Mouse (Mus musculus) CH12.LX (cell line): ENCODE data around the gene Gpx4. TPM values are rescaled to one million over a fixed set of nuclear protein-coding genes. Genes with fewer than 3 reads are reported as not detected.

ENCODE experiments used
- DNase-seq: peaks from one replicate; pipeline ENCODE4 v3.0.0-alpha.2; 2013; ENCODE audit errors: extremely low read depth
- H3K27ac ChIP-seq: 2 replicates; pipeline ENCODE4 v1.5.1; 2012; ENCODE audit warnings: low read depth, mild to moderate bottlenecking, control low read depth, moderate library complexity; ENCODE audit not compliant: insufficient read depth
- H3K27me3 ChIP-seq: replicated peaks from 2 replicates; pipeline ENCODE3; 2012; ENCODE audit warnings: inconsistent platforms
- H3K36me3 ChIP-seq, 2 experiments: replicated peaks in 1 of 2; 2 replicates each; pipeline versions ENCODE3 to v1.6.1; 2012; ENCODE audit warnings: inconsistent platforms in 1 of 2, low read length in 1 of 2, mild to moderate bottlenecking in 1 of 2, mixed read lengths in 1 of 2, moderate library complexity in 1 of 2; ENCODE audit not compliant: control insufficient read depth in 1 of 2, insufficient read depth in 1 of 2
- H3K4me1 ChIP-seq, 2 experiments: 2 replicates each; pipeline ENCODE4 v1.6.1; 2012; ENCODE audit warnings: inconsistent platforms in 1 of 2, moderate library complexity in 1 of 2; ENCODE audit not compliant: insufficient read depth in 2 of 2, control insufficient read depth in 1 of 2
- H3K4me2 ChIP-seq: 2 replicates; pipeline ENCODE4 v1.6.1; 2012; ENCODE audit warnings: low read depth, mild to moderate bottlenecking, control low read depth; ENCODE audit not compliant: poor library complexity, insufficient read depth, severe bottlenecking
- H3K4me3 ChIP-seq, 3 experiments: fragments of 150-350 bp in 1 of 3; sonication (generic) in 1 of 3; replicated peaks in 1 of 3; 2 replicates each; pipeline versions ENCODE3 to v1.5.1; 2011 to 2012; ENCODE audit warnings: low read depth in 2 of 3, low read length in 2 of 3, mild to moderate bottlenecking in 2 of 3, moderate library complexity in 2 of 3, control low read depth in 1 of 3, improper control_type of control experiment in 1 of 3, inconsistent platforms in 1 of 3, mixed read lengths in 1 of 3; ENCODE audit not compliant: poor library complexity in 1 of 3
- H3K79me2 ChIP-seq: replicated peaks from 2 replicates; pipeline ENCODE4 v1.6.1; 2012; ENCODE audit warnings: mild to moderate bottlenecking, moderate library complexity; ENCODE audit not compliant: control insufficient read depth, poor library complexity, insufficient read depth, severe bottlenecking; ENCODE audit errors: extremely low read depth
- H3K9ac ChIP-seq: 2 replicates; pipeline ENCODE4 v1.6.1; 2012; ENCODE audit warnings: low read depth, mild to moderate bottlenecking, control low read depth, moderate library complexity; ENCODE audit not compliant: insufficient read depth
- H3K9me3 ChIP-seq: replicated peaks from 2 replicates; pipeline ENCODE3; 2012; ENCODE audit warnings: low read length, inconsistent platforms, mixed read lengths
- BHLHE40 ChIP-seq: IDR thresholded peaks from 2 replicates; pipeline ENCODE4 v1.6.1; 2011; ENCODE audit warnings: mild to moderate bottlenecking, low read depth, low read length, improper control_type of control experiment
- CHD1 ChIP-seq: IDR thresholded peaks from 2 replicates; pipeline ENCODE4 v1.6.1; 2012; ENCODE audit warnings: low read depth, low read length, improper control_type of control experiment, inconsistent platforms
- CHD2 ChIP-seq: IDR thresholded peaks from 2 replicates; pipeline ENCODE4 v1.6.1; 2011; ENCODE audit warnings: low read length, improper control_type of control experiment
- ELF1 ChIP-seq: IDR thresholded peaks from 2 replicates; pipeline ENCODE4 v1.6.1; 2014; ENCODE audit warnings: low read depth, mild to moderate bottlenecking, inconsistent platforms, low read length, improper control_type of control experiment
- EP300 ChIP-seq: IDR thresholded peaks from 2 replicates; pipeline ENCODE4 v1.6.1; 2011; ENCODE audit warnings: low read length, improper control_type of control experiment
- HCFC1 ChIP-seq: IDR thresholded peaks from 2 replicates; pipeline ENCODE4 v1.6.1; 2012; ENCODE audit warnings: low read depth, mild to moderate bottlenecking, inconsistent platforms, low read length, improper control_type of control experiment
- IRF4 ChIP-seq: IDR thresholded peaks from 2 replicates; pipeline ENCODE4 v1.6.1; 2014; ENCODE audit warnings: low read depth, mild to moderate bottlenecking, inconsistent platforms, low read length, improper control_type of control experiment
- JUN ChIP-seq: IDR thresholded peaks from 2 replicates; pipeline ENCODE4 v1.6.1; 2011; ENCODE audit warnings: low read depth, mild to moderate bottlenecking, low read length, improper control_type of control experiment, moderate library complexity; ENCODE audit not compliant: insufficient read depth
- KAT2A ChIP-seq: IDR thresholded peaks from 2 replicates; pipeline ENCODE4 v1.6.1; 2012; ENCODE audit warnings: low read length, improper control_type of control experiment, inconsistent platforms; ENCODE audit not compliant: insufficient replicate concordance
- MAFK ChIP-seq: IDR thresholded peaks from 2 replicates; pipeline ENCODE4 v1.6.1; 2011; ENCODE audit warnings: low read length, improper control_type of control experiment; ENCODE audit not compliant: insufficient replicate concordance
- MAX ChIP-seq: IDR thresholded peaks from 2 replicates; pipeline ENCODE4 v1.6.1; 2011; ENCODE audit warnings: low read length, improper control_type of control experiment
- MAZ ChIP-seq: IDR thresholded peaks from 2 replicates; pipeline ENCODE4 v1.6.1; 2012; ENCODE audit warnings: low read depth, mild to moderate bottlenecking, inconsistent platforms, low read length, improper control_type of control experiment, moderate library complexity
- MEF2A ChIP-seq: IDR thresholded peaks from 2 replicates; pipeline ENCODE4 v1.6.1; 2014; ENCODE audit warnings: low read depth, mild to moderate bottlenecking, inconsistent platforms, low read length, improper control_type of control experiment, borderline replicate concordance
- MXI1 ChIP-seq: IDR thresholded peaks from 2 replicates; pipeline ENCODE4 v1.6.1; 2011; ENCODE audit warnings: mild to moderate bottlenecking, low read depth, low read length, improper control_type of control experiment
- PAX5 ChIP-seq: IDR thresholded peaks from 2 replicates; pipeline ENCODE4 v1.6.1; 2012; ENCODE audit warnings: low read length, inconsistent platforms, mixed read lengths
- RAD21 ChIP-seq: IDR thresholded peaks from 2 replicates; pipeline ENCODE4 v1.6.1; 2011; ENCODE audit warnings: low read depth, mild to moderate bottlenecking, low read length, improper control_type of control experiment, moderate library complexity
- RCOR1 ChIP-seq: conservative IDR thresholded peaks from 2 replicates; pipeline ENCODE4 v1.6.1; 2012; ENCODE audit warnings: low read depth, mild to moderate bottlenecking, inconsistent platforms, low read length, improper control_type of control experiment
- TBP ChIP-seq: conservative IDR thresholded peaks from 2 replicates; pipeline ENCODE4 v1.6.1; 2011; ENCODE audit warnings: low read depth, low read length, improper control_type of control experiment
- TCF12 ChIP-seq: IDR thresholded peaks from 2 replicates; pipeline ENCODE4 v1.6.1; 2014; ENCODE audit warnings: low read depth, mild to moderate bottlenecking, inconsistent platforms, low read length, improper control_type of control experiment
- ZC3H11A ChIP-seq: IDR thresholded peaks from 2 replicates; pipeline ENCODE4 v1.6.1; 2012; ENCODE audit warnings: low read depth, mild to moderate bottlenecking, inconsistent platforms, low read length, improper control_type of control experiment
- ZKSCAN1 ChIP-seq: IDR thresholded peaks from 2 replicates; pipeline ENCODE4 v1.6.1; 2012; ENCODE audit warnings: low read depth, inconsistent platforms, low read length, improper control_type of control experiment, borderline replicate concordance
- dilution Hi-C: fragments of 300-500 bp; cut with MboI; formaldehyde crosslinking; loops from 2 replicates; pipeline ENCODE4 v1.14.3; 2020; ENCODE audit warnings: low sequenced_read_pairs; ENCODE audit not compliant: extremely low pct_unique_long_range_greater_than_20kb, extremely low pct_ligation_motif_present
- in situ Hi-C: fragments of 300-500 bp; cut with MboI; formaldehyde crosslinking; loops from 3 replicates; pipeline ENCODE4 v1.14.3; 2019; ENCODE audit warnings: low sequenced_read_pairs, low pct_ligation_motif_present, low pct_unique_long_range_greater_than_20kb, mixed read lengths
- polyA plus RNA-seq: library from polyadenylated mRNA; unstranded; fragments of >175 nt; gene quantifications from 2 replicates; pipeline ENCODE4 v1.2.1, GENCODE M21; 2012; ENCODE audit warnings: low read depth; ENCODE audit not compliant: insufficient read length
- total RNA-seq, 2 experiments: library from RNA; depleted of rRNA; stranded (reverse); fragments of 300-350 nt in 1 of 2; fragments of >200 nt in 1 of 2; gene quantifications; 2 replicates each; pipeline ENCODE4 v1.2.3; 2012 to 2014

Gpx4 gene
- total and polyA plus RNA-seq, 3 experiments: 332 to 459 (median 386) TPM

GRCm38 (mm10) chr10:80022806-80023205 is 24.2 kb upstream of the Gpx4 start:
- H3K36me3 ChIP-seq: peaks cover 52 to 79% of the 10 kb centered on the region in 2 experiments
- no peak overlapping the region for H3K4me2 ChIP-seq
- dilution Hi-C loops: no loop called here
- H3K79me2 ChIP-seq: no peaks in the 10 kb centered on the region
- TF ChIP-seq MAZ (no peak), HCFC1 (no peak), BHLHE40 (no peak), IRF4 (no peak), MAFK (no peak), CHD1 (no peak), ZC3H11A (no peak), ELF1 (no peak), JUN (no peak), TCF12 (no peak), KAT2A (no peak), MAX (no peak)
- no peak for DNase-seq
- in situ Hi-C loops: no loop called here
- no peaks in the 10 kb centered on the region for H3K27me3 ChIP-seq
- H3K4me1 ChIP-seq: peaks cover 31 to 47% of the 10 kb centered on the region in 2 experiments
- no peak overlapping the region for H3K9ac ChIP-seq
- H3K4me3 ChIP-seq: no peak overlapping the region
- 0 out of 2 replicates have a peak overlapping the region, but pooled peaks have one; percentile 12 for H3K27ac ChIP-seq
- no peaks in the 10 kb centered on the region for H3K9me3 ChIP-seq

- Histone ChIP-seq H3K4me2 (peak overlapping the region; percentile 48), H3K36me3 (peaks cover 61 to 84% of the 10 kb centered on the region in 2 experiments), H3K4me1 (peaks cover 27 to 41% of the 10 kb centered on the region in 2 experiments), H3K4me3 (no peak overlapping the region), H3K27me3 (no peaks in the 10 kb centered on the region), H3K9ac (peak overlapping the region; percentile 19; the same call in 1 of the 2 replicates), H3K9me3 (no peaks in the 10 kb centered on the region), H3K79me2 (no peaks in the 10 kb centered on the region), H3K27ac (peak overlapping the region; percentile 97)
- no peak for DNase-seq
- in situ Hi-C loops: no loop called here
- TF ChIP-seq ZKSCAN1 (no peak), BHLHE40 (no peak), RCOR1 (0 out of 2 replicates have a peak, but pooled peaks have one; percentile 1), RAD21 (no peak), TBP (no peak), CHD2 (no peak; the same call in 1 of the 2 replicates), IRF4 (no peak), MXI1 (0 out of 2 replicates have a peak, but pooled peaks have one; percentile 11), EP300 (no peak), MAFK (no peak), MEF2A (no peak), PAX5 (no peak)
- dilution Hi-C loops: no loop called here
These were observed 23.2 kb upstream of the Gpx4 start for GRCm38 (mm10) chr10:80023758-80024157.
